Mouse (Mus musculus) limb, embryonic 15.5 days (tissue): ENCODE data around the gene Actc1. TPM values are rescaled to one million over a fixed set of nuclear protein-coding genes. Genes with fewer than 3 reads are reported as not detected.

Experiments used
- ATAC-seq: fragments of 200-750 bp; cut with Nextera tagmentation; 2 replicates; pipeline ENCODE4 v1.8.0; 2017; ENCODE audit warnings: low read depth, moderate TSS enrichment; ENCODE audit not compliant: insufficient number of reproducible peaks, low FRiP score, low TSS enrichment
- H3K27ac ChIP-seq: fragments of 300-500 bp; sonication (generic); 2 replicates; pipeline ENCODE4 v1.5.1; 2015; ENCODE audit warnings: moderate library complexity, mild to moderate bottlenecking, inconsistent platforms
- H3K27me3 ChIP-seq: fragments of 300-500 bp; sonication (generic); 2 replicates; pipeline ENCODE4 v1.6.1; 2015; ENCODE audit warnings: inconsistent platforms
- H3K36me3 ChIP-seq: fragments of 300-500 bp; sonication (generic); 2 replicates; pipeline ENCODE4 v1.6.1; 2015; ENCODE audit warnings: inconsistent platforms
- H3K4me1 ChIP-seq: fragments of 300-500 bp; sonication (generic); 2 replicates; pipeline ENCODE4 v1.6.1; 2015; ENCODE audit warnings: inconsistent platforms
- H3K4me2 ChIP-seq: fragments of 300-500 bp; sonication (generic); 2 replicates; pipeline ENCODE4 v1.6.1; 2015; ENCODE audit warnings: mild to moderate bottlenecking, inconsistent platforms
- H3K4me3 ChIP-seq: fragments of 300-500 bp; sonication (generic); 2 replicates; pipeline ENCODE4 v1.5.1; 2015; ENCODE audit warnings: mild to moderate bottlenecking, inconsistent platforms
- H3K9ac ChIP-seq: fragments of 300-500 bp; sonication (generic); 2 replicates; pipeline ENCODE4 v1.6.1; 2015; ENCODE audit warnings: inconsistent platforms
- H3K9me3 ChIP-seq: fragments of 300-500 bp; sonication (generic); 2 replicates; pipeline ENCODE4 v1.6.1; 2016; ENCODE audit warnings: inconsistent platforms
- WGBS: fragments of 180-500 bp; shearing (Covaris S2); methylation state at CpG from one replicate; pipeline ENCODE4 v1.1.7; 2015; 5-methylcytosine and 5-hydroxymethylcytosine counted together
- polyA plus RNA-seq: library from polyadenylated mRNA; unstranded; fragments of >200 nt; fragmentation: Nextera tagmentation; extraction: Ambion mirVana; gene quantifications from 2 replicates; pipeline ENCODE4 v1.2.1, GENCODE M21; 2015

Actc1 gene
- polyA plus RNA-seq, 1 experiment from 2014 or later = 710 TPM

DNA sequence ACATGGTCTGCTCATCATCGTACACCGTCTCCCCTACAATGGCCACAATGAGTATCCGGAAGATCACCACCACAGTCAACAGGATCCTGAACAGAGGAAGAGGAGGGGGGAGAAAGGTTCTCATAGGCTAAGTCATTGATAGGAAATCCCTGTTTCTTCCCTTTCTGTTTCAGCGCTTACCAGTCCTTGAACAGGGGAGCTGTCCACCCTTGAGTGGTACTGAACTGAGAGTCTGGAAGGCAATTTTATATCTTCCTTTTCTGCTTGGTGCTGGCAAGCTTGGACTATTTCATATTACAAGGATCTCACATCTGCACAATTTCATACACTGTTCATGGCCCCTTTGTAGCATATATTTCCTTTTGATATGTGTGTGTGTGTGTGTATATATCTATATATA, 41.5 kb downstream of the Actc1 start:
- ATAC-seq = no peak
- Histone ChIP-seq H3K27me3 (peaks cover 58% of the 10 kb centered on the region), H3K27ac (no peak overlapping the region), H3K4me1 (peaks cover 12% of the 10 kb centered on the region), H3K9me3 (no peaks in the 10 kb centered on the region), H3K36me3 (no peaks in the 10 kb centered on the region), H3K9ac (no peak overlapping the region), H3K4me2 (no peak overlapping the region), H3K4me3 (no peak overlapping the region)
- whole genome bisulfite sequencing = 46% methylated on average over 4 of the region's 4 CpGs

DNA sequence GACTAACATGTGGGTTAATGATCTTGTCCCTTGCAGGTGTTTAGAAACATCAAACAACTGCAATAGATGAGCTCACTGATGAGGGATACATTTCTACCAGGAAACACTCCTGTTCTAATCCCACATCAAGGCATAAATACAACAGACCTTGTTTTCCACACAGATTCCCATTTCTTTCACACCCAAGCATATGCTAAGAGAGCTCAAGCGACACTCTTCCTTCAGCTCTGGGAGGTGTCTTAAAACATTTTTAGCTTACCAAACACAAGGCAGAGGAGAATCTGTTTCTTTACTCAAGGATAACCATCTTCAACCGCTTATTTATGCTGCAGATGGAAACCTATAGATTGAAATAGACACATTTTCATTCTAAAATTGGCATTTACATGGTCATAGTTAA, 45.0 kb downstream of the Actc1 start:
- no peak overlapping the region for H3K4me2 ChIP-seq
- no peak overlapping the region for H3K4me3 ChIP-seq
- H3K27me3 ChIP-seq = peaks cover 27% of the 10 kb centered on the region
- H3K4me1 ChIP-seq = peaks cover 4% of the 10 kb centered on the region
- WGBS = 81% methylated on average over 2 of the region's 2 CpGs
- no peak overlapping the region for H3K27ac ChIP-seq
- no peaks in the 10 kb centered on the region for H3K9me3 ChIP-seq
- no peak overlapping the region for H3K9ac ChIP-seq
- no peaks in the 10 kb centered on the region for H3K36me3 ChIP-seq
- no peak for ATAC-seq

DNA sequence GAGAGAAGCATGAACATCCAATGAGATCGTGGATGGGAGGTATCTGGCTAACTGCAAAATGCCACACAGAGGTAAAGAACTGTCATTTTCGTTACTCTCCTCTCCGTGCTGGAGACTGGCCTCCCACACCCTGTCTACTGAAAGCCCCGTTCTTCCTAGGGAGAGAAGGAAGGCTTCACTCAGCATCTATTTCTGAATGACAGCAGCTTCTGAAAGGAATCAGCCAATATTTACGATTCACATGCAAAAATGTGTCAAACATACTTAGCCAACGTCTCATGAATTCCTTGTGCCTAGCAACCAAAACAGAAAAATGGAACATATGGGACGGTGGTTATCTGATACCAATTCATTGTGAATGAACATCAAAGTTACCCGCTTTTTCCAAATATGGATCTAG, 55.9 kb downstream of the Actc1 start:
- Histone ChIP-seq H3K4me2 (no peak overlapping the region), H3K36me3 (no peaks in the 10 kb centered on the region), H3K4me1 (no peaks in the 10 kb centered on the region), H3K9ac (no peak overlapping the region), H3K9me3 (no peaks in the 10 kb centered on the region), H3K27me3 (no peaks in the 10 kb centered on the region), H3K4me3 (no peak overlapping the region), H3K27ac (no peak overlapping the region)
- WGBS = 67% methylated on average over 8 of the region's 8 CpGs
- ATAC-seq = no peak

Other genes starting within 250 kb of the Actc1 start
- 0.96 and 1.2 TPM in 2 replicates for gene Scg5, start 224.4 kb downstream of the Actc1 start, polyA plus RNA-seq
- gene Arhgap11a, start 204.9 kb downstream of the Actc1 start, polyA plus RNA-seq = 19.0 and 20.1 TPM in 2 replicates
- 0.17 TPM in 1 of 2 replicates, not detected in the other for gene Gjd2, start 39.9 kb downstream of the Actc1 start, polyA plus RNA-seq
- gene Aqr, start 133.5 kb upstream of the Actc1 start, polyA plus RNA-seq = 37.4 and 40.3 TPM in 2 replicates
- 3.6 and 4.1 TPM in 2 replicates for gene Zfp770, start 147.9 kb upstream of the Actc1 start, polyA plus RNA-seq